Mouse (Mus musculus) forebrain, postnatal 0 days (tissue): ENCODE data around the gene Mettl24. TPM values are rescaled to one million over a fixed set of nuclear protein-coding genes. Genes with fewer than 3 reads are reported as not detected.
A peak's percentile ranks its signal among the peaks of the same experiment; 100 is the strongest.

ENCODE experiments used
- ATAC-seq: fragments of 200-750 bp; cut with Nextera tagmentation; 2 replicates; pipeline ENCODE4 v1.8.0; 2017; ENCODE audit warnings: mild to moderate bottlenecking, moderate library complexity
- DNase-seq: peaks from one replicate; pipeline ENCODE4 v3.0.0-alpha.2; 2015
- H3K27ac ChIP-seq: fragments of 300-500 bp; sonication (generic); 2 replicates; pipeline ENCODE4 v1.5.1; 2014; ENCODE audit warnings: low read depth, mild to moderate bottlenecking, antibody characterized with exemption, low read length, moderate library complexity, mixed read lengths
- H3K27me3 ChIP-seq: fragments of 300-500 bp; sonication (generic); 2 replicates; pipeline ENCODE4 v1.6.1; 2014; ENCODE audit warnings: mild to moderate bottlenecking, low read length, mixed read lengths; ENCODE audit not compliant: insufficient read depth
- H3K36me3 ChIP-seq: fragments of 300-500 bp; sonication (generic); 2 replicates; pipeline ENCODE4 v1.6.1; 2014; ENCODE audit warnings: mild to moderate bottlenecking, moderate library complexity; ENCODE audit not compliant: insufficient read depth
- H3K4me1 ChIP-seq: fragments of 300-500 bp; sonication (generic); 2 replicates; pipeline ENCODE4 v1.6.1; 2014; ENCODE audit warnings: antibody characterized with exemption; ENCODE audit not compliant: insufficient read depth
- H3K4me2 ChIP-seq: fragments of 300-500 bp; sonication (generic); 2 replicates; pipeline ENCODE4 v1.6.1; 2014; ENCODE audit warnings: low read depth, mild to moderate bottlenecking, moderate library complexity
- H3K4me3 ChIP-seq: fragments of 300-500 bp; sonication (generic); 2 replicates; pipeline ENCODE4 v1.5.1; 2014; ENCODE audit warnings: low read depth, low read length, mixed read lengths
- H3K9ac ChIP-seq: fragments of 300-500 bp; sonication (generic); 2 replicates; pipeline ENCODE4 v1.6.1; 2014; ENCODE audit warnings: mild to moderate bottlenecking
- H3K9me3 ChIP-seq: fragments of 300-500 bp; sonication (generic); 2 replicates; pipeline ENCODE4 v1.6.1; 2016; ENCODE audit warnings: low read length
- CTCF ChIP-seq: sonication (generic); IDR thresholded peaks from 2 replicates; pipeline ENCODE4 v1.5.1; 2016; ENCODE audit warnings: antibody characterized with exemption, control low read depth, low read depth
- WGBS: fragments of 180-500 bp; shearing (Covaris S2); extraction: QIAGEN DNeasy Blood & Tissue Kit; methylation state at CpG from one replicate; pipeline ENCODE4 v1.1.7; 2014; 5-methylcytosine and 5-hydroxymethylcytosine counted together
- polyA plus RNA-seq: library from polyadenylated mRNA; unstranded; fragments of >200 nt; fragmentation: Nextera tagmentation; extraction: Ambion mirVana; gene quantifications from 2 replicates; pipeline ENCODE4 v1.2.1, GENCODE M21; 2015
- total RNA-seq: library from RNA; depleted of rRNA; stranded (reverse); fragments of >200 nt; gene quantifications from 2 replicates; pipeline ENCODE4 v1.2.3, GENCODE M21; 2014; rRNA removed

Gene Mettl24
- total RNA-seq (0.85 TPM in 1 of 2 replicates, not detected in the other), polyA plus RNA-seq (0.77 and 0.87 TPM in 2 replicates)

DNA sequence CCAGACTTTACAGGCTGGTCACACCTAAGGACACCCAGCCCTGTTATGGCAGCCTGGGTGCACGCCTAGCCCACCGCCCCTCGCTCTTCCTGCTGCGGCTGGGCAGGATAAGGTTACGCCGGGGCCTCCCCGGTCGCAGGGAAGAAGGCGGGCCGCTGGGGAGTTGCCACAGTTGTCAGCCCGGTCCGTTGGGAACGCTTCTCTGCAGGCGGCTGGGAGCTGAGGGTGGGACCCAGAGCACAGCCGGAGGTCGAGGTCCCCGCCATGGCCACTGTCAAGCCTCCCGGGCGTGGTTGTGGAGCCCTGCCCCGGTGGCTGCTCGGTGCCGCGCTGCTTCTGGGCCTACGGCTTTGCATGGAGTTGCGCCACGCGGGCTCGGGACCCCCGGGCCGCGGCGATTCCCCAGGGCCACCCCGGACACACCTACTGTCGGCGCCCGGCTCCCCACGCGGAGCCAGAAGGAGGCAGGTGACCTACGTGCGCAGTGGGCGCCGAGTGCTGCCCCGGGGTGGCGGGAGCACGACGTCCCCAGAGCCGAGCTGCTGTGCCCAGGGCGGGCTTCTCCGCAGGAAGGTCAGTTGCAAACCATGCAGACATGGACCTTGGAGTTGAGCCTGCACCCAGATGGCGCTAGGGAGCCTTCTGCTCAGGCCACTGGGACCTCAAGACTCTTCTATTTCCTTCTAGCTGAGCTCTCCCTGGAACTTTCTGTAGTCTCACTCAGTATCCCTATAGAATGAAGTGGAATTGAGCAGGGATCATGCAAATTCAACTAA is at the start of gene Mettl24:
Gene Mettl24, plus strand, starts transcription at position 191 of the 776 bp plus-strand sequence.
- Histone ChIP-seq H3K9me3 (no peaks in the 10 kb centered on the region), H3K27ac (peak within 1 kb of the TSS; percentile 60), H3K27me3 (no peaks in the 10 kb centered on the region), H3K4me3 (peak within 1 kb of the TSS; percentile 37), H3K4me2 (peak within 1 kb of the TSS; percentile 77), H3K4me1 (peaks cover 16% of the 10 kb centered on the region), H3K36me3 (no peaks in the 10 kb centered on the region), H3K9ac (peak within 1 kb of the TSS; percentile 49)
- DNase-seq (peak; percentile 66), ATAC-seq (peak; percentile 64)
- 1% methylated on average over 50 of the region's 50 CpGs for WGBS
- TF ChIP-seq CTCF: peak; percentile 69

DNA sequence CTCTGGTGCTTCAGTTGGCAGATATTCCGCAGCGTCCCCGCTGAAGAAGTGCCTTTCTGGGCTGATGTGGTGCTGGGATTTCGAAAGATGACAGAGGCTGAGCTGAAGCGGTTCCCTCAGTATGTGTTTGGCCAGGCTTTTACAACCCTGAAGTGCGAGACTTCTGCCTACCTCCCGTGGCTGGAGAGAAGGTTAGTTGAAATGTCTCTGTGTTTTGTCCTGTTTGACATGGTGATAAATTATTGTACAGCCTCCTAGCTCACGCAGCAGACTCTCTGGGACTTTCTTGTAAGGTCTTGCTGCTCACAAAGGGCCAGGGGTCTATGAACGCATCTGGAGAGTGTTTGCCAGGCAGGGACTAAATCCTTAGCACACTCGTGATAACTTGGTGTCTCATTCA is 45.8 kb upstream of the Mettl24 start:
- H3K4me3 ChIP-seq: no peak overlapping the region
- no peak overlapping the region for H3K9ac ChIP-seq
- no peak for DNase-seq
- WGBS: 73% methylated on average over 10 of the region's 10 CpGs
- ATAC-seq: no peak
- peaks cover 5% of the 10 kb centered on the region; the same call in 1 of the 2 replicates for H3K4me1 ChIP-seq
- H3K36me3 ChIP-seq: no peaks in the 10 kb centered on the region
- no peaks in the 10 kb centered on the region for H3K27me3 ChIP-seq
- H3K27ac ChIP-seq: no peak overlapping the region
- TF ChIP-seq CTCF: no peak
- no peaks in the 10 kb centered on the region for H3K9me3 ChIP-seq
- no peak overlapping the region for H3K4me2 ChIP-seq

DNA sequence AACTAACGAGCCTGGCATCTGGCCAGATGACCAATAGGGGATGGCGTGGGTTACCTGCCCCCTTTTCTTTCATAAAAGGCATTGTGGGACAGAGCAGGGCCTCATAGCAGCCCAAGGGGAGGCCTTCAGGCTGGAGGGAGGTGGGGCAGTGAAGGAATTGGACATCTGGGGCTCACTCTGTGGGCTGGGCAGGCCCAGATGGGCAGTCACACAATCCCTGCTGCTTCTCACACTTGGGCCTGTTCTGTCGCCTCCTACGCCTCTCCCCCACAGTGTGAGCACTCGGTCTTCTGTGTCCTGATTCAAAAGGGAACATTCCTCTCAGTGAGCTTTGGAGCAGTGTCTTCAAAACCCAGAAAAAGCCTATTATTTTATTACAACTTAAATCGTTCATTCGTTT is 44.8 kb upstream of the Mettl24 start:
- Histone ChIP-seq H3K27me3 (no peaks in the 10 kb centered on the region), H3K36me3 (no peaks in the 10 kb centered on the region), H3K9ac (no peak overlapping the region), H3K27ac (no peak overlapping the region), H3K4me3 (no peak overlapping the region), H3K9me3 (no peaks in the 10 kb centered on the region), H3K4me2 (no peak overlapping the region), H3K4me1 (peaks cover 5% of the 10 kb centered on the region; the same call in 1 of the 2 replicates)
- WGBS: 34% methylated on average over 7 of the region's 7 CpGs
- TF ChIP-seq CTCF: no peak
- peak; percentile 62 for ATAC-seq
- DNase-seq: no peak

- no peak overlapping the region for H3K4me2 ChIP-seq
- H3K27ac ChIP-seq: no peak overlapping the region
- no peak overlapping the region for H3K9ac ChIP-seq
- peak; percentile 42; the same call in 1 of the 2 replicates for ATAC-seq
- no peaks in the 10 kb centered on the region for H3K9me3 ChIP-seq
- no peaks in the 10 kb centered on the region for H3K36me3 ChIP-seq
- peak; percentile 22; the same call in 1 of the 2 replicates for TF ChIP-seq CTCF
- 62% methylated on average over 26 of the region's 26 CpGs for WGBS
- no peak overlapping the region for H3K4me3 ChIP-seq
- H3K27me3 ChIP-seq: no peaks in the 10 kb centered on the region
- no peak for DNase-seq
- peaks cover 5% of the 10 kb centered on the region; the same call in 1 of the 2 replicates for H3K4me1 ChIP-seq
Observed at GRCm38 (mm10) chr10:40638823-40639819, 44.0 kb upstream of the Mettl24 start.

DNA sequence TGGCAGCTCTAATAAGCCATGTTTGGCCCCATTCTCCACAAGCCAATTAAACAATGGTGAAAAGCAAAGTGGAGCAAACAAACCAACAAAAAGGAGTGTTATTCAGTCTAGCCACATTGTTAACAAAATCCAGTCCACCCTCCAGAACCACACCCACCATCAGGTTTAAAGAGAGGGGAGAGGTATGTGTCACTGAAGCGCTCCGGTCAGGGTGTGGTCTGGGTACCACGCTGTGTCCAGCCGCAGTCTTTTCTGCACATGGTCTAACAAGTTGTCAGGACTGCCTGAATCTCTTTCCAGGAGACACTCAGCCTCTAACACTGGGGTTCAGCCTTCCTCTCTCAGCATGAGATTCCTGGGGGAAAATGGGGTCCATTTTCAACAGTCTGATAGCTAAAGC is 42.7 kb upstream of the Mettl24 start:
- H3K4me3 ChIP-seq: no peak overlapping the region
- H3K27me3 ChIP-seq: no peaks in the 10 kb centered on the region
- DNase-seq: no peak
- no peak overlapping the region for H3K4me2 ChIP-seq
- no peaks in the 10 kb centered on the region for H3K9me3 ChIP-seq
- no peaks in the 10 kb centered on the region for H3K36me3 ChIP-seq
- peaks cover 5% of the 10 kb centered on the region; the same call in 1 of the 2 replicates for H3K4me1 ChIP-seq
- ATAC-seq: no peak
- H3K9ac ChIP-seq: no peak overlapping the region
- no peak for TF ChIP-seq CTCF
- no peak overlapping the region for H3K27ac ChIP-seq
- WGBS: 85% methylated on average over 4 of the region's 4 CpGs

- H3K9me3 ChIP-seq: no peaks in the 10 kb centered on the region
- TF ChIP-seq CTCF: no peak
- H3K4me1 ChIP-seq: peaks cover 5% of the 10 kb centered on the region; the same call in 1 of the 2 replicates
- WGBS: 88% methylated on average over 7 of the region's 7 CpGs
- H3K4me2 ChIP-seq: no peak overlapping the region
- DNase-seq: no peak
- H3K27ac ChIP-seq: no peak overlapping the region
- H3K27me3 ChIP-seq: no peaks in the 10 kb centered on the region
- H3K9ac ChIP-seq: no peak overlapping the region
- H3K4me3 ChIP-seq: no peak overlapping the region
- H3K36me3 ChIP-seq: no peaks in the 10 kb centered on the region
- ATAC-seq: no peak
Observed at GRCm38 (mm10) chr10:40641901-40642300, 41.2 kb upstream of the Mettl24 start.
